Mouse (Mus musculus): ENCODE measurements around the gene Mpp3. TPM values are rescaled to one million over a fixed set of nuclear protein-coding genes. Genes with fewer than 3 reads are reported as not detected.

Mpp3 gene
- total RNA-seq, 2 experiments from 2014 or later: 4.3 to 5.2 TPM

GRCm38 (mm10) chr11:101984054-101985025 lies 43.9 kb downstream of the Mpp3 start, which contains the start of gene Cfap97d1:
Gene Cfap97d1, plus strand, starts transcription at chr11:101984279.
- intact Hi-C loops (cut with DNase I): loop anchor here (5.0 kb wide), 1 partner anchor 153 kb away; no protein-coding TSS in a partner anchor
- peak; percentile 94 to 97 for DNase-seq

- intact Hi-C loops (cut with DNase I): no loop called here
- DNase-seq: no peak
Observed at GRCm38 (mm10) chr11:101983431-101983921, 44.8 kb downstream of the Mpp3 start.

- peak; percentile 42 to 47 for DNase-seq
Observed at GRCm38 (mm10) chr11:101982981-101983411, 45.3 kb downstream of the Mpp3 start.

GRCm38 (mm10) chr11:101981850-101982249 lies 46.4 kb downstream of the Mpp3 start:
- intact Hi-C loops (cut with DNase I): no loop called here
- DNase-seq: peak in 1 of 2 experiments; percentile 36

More at GRCm38 (mm10) chr11:101982981-101983411, 45.3 kb downstream of the Mpp3 start:
- intact Hi-C loops (cut with DNase I): no loop called here

- intact Hi-C loops (cut with DNase I): no loop called here
Observed at GRCm38 (mm10) chr11:101980603-101981157, 47.6 kb downstream of the Mpp3 start.

GRCm38 (mm10) chr11:101979140-101979539 lies 49.1 kb downstream of the Mpp3 start:
- intact Hi-C loops (cut with DNase I): no loop called here
- no peak for DNase-seq

More at GRCm38 (mm10) chr11:101980603-101981157, 47.6 kb downstream of the Mpp3 start:
- no peak for DNase-seq

- no peak for DNase-seq
- intact Hi-C loops (cut with DNase I): no loop called here
Observed at GRCm38 (mm10) chr11:101976949-101977348, 51.3 kb downstream of the Mpp3 start.

GRCm38 (mm10) chr11:101974923-101975322 lies 53.3 kb downstream of the Mpp3 start:
- DNase-seq: peak in 1 of 2 experiments; percentile 43

GRCm38 (mm10) chr11:101974181-101974580 lies 54.1 kb downstream of the Mpp3 start:
- intact Hi-C loops (cut with DNase I): no loop called here
- no peak for DNase-seq

More at GRCm38 (mm10) chr11:101974923-101975322, 53.3 kb downstream of the Mpp3 start:
- intact Hi-C loops (cut with DNase I): no loop called here

GRCm38 (mm10) chr11:101973496-101973895 lies 54.8 kb downstream of the Mpp3 start:
- no peak for DNase-seq
- intact Hi-C loops (cut with DNase I): no loop called here

GRCm38 (mm10) chr11:101972651-101973050 lies 55.6 kb downstream of the Mpp3 start:
- intact Hi-C loops (cut with DNase I): no loop called here
- no peak for DNase-seq

- intact Hi-C loops (cut with DNase I): no loop called here
- no peak for DNase-seq
Observed at GRCm38 (mm10) chr11:101972097-101972496, 56.2 kb downstream of the Mpp3 start.

GRCm38 (mm10) chr11:101971410-101971809 lies 56.9 kb downstream of the Mpp3 start:
- DNase-seq: peak; percentile 50 to 73
- intact Hi-C loops (cut with DNase I): no loop called here

GRCm38 (mm10) chr11:101969835-101970234 lies 58.4 kb downstream of the Mpp3 start:
- intact Hi-C loops (cut with DNase I): loop anchor here (1.0 to 5.0 kb wide), 2 partner anchors 51 to 158 kb away; no protein-coding TSS in a partner anchor
- no peak for DNase-seq

GRCm38 (mm10) chr11:101968791-101969190 lies 59.5 kb downstream of the Mpp3 start:
- intact Hi-C loops (cut with DNase I): loop anchor here (1.0 to 5.0 kb wide), 2 partner anchors 49 to 156 kb away; no protein-coding TSS in a partner anchor
- DNase-seq: peak; percentile 81 to 88

- intact Hi-C loops (cut with DNase I): loop anchor here (5.0 kb wide), 1 partner anchor 156 kb away; no protein-coding TSS in a partner anchor
- DNase-seq: no peak
Observed at GRCm38 (mm10) chr11:101968311-101968710, 60.0 kb downstream of the Mpp3 start.

- no peak for DNase-seq
- intact Hi-C loops (cut with DNase I): loop anchor here (5.0 kb wide), 1 partner anchor 155 kb away; no protein-coding TSS in a partner anchor
Observed at GRCm38 (mm10) chr11:101966965-101967614, 61.2 kb downstream of the Mpp3 start, which contains the start of gene Sost. Gene Sost, minus strand, starts transcription at chr11:101967015.

- intact Hi-C loops (cut with DNase I): loop anchor here (5.0 kb wide), 1 partner anchor 153 kb away; no protein-coding TSS in a partner anchor
- no peak for DNase-seq
Observed at GRCm38 (mm10) chr11:101965553-101965952, 62.7 kb downstream of the Mpp3 start.

- intact Hi-C loops (cut with DNase I): loop anchor here (5.0 kb wide), 1 partner anchor 152 kb away; no protein-coding TSS in a partner anchor
- DNase-seq: no peak
Observed at GRCm38 (mm10) chr11:101964647-101965046, 63.6 kb downstream of the Mpp3 start.

Measured in heart, postnatal 14 days (tissue).